14 mouse cellular contexts compared by ENCODE assay signal in the genomic region with DNA sequence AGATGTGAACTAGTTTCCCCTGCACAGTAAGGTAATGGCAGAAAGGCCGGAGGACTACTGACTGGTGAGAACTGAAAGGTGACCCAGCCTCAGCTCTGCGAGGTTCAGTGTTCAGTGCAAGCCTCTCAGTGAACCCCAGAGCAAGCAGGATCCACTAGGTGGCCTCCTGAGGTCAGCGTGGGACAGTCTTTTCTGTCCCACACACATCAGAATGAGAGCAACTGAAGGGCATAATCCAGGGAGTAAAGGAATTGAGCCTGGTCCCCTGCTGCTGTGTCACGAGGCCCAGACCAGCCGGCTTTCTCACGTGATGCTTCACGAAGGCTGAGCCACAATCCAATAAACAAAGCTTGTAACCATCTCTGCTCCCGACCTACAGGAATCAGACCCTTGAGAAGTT. TPM values are rescaled to one million over a fixed set of nuclear protein-coding genes. Genes with fewer than 3 reads are reported as not detected.
A peak's percentile ranks its signal among the peaks of the same experiment; 100 is the strongest.
DNase-seq lines count a peak whose midpoint lies in the region; ATAC-seq and TF ChIP-seq lines count a peak whose summit lies in the region.
"Had no signal": no experiment of that assay in that cellular context is flagged by ENCODE, and none has a peak within 500 bp of the region (broad histone marks: within the 10 kb centered on the region; RNA-seq: fewer than 3 reads in every experiment).

No protein-coding gene starts in this region.

- H3K9ac ChIP-seq in embryonic facial prominence, embryonic 13.5 days = 0 out of 2 replicates have a peak overlapping the region, but pooled peaks have one; percentile 2
- H3K9ac ChIP-seq in kidney, embryonic 14.5 days (ENCODE audit: low read depth, low read length) = no peak overlapping the region
- H3K9ac ChIP-seq in liver, adult 2 months (ENCODE audit: low read depth, low read length) = no peak overlapping the region
- H3K9ac ChIP-seq: hindbrain, embryonic 12.5 days; limb, embryonic 15.5 days had no signal

- no peak overlapping the region for H3K4me3 ChIP-seq in embryonic facial prominence, embryonic 13.5 days
- no peak overlapping the region for H3K4me3 ChIP-seq in embryonic facial prominence, embryonic 10.5 days
- H3K4me3 ChIP-seq in kidney, embryonic 14.5 days (ENCODE audit: low read length) = no peak overlapping the region
- H3K4me3 ChIP-seq in liver, adult 2 months (ENCODE audit: insufficient read depth, low read depth, low read length) = no peak overlapping the region
- H3K4me3 ChIP-seq: erythroblast, embryonic 14.5 days; hindbrain, embryonic 12.5 days; limb, embryonic 15.5 days had no signal

- no peaks in the 10 kb centered on the region for H3K36me3 ChIP-seq in embryonic facial prominence, embryonic 13.5 days
- no peaks in the 10 kb centered on the region for H3K36me3 ChIP-seq in embryonic facial prominence, embryonic 10.5 days (replicated peaks)
- no peaks in the 10 kb centered on the region for H3K36me3 ChIP-seq in kidney, embryonic 14.5 days (ENCODE audit: control insufficient read depth, insufficient read depth, low read length)
- H3K36me3 ChIP-seq in liver, adult 2 months (ENCODE audit: control insufficient read depth, insufficient read depth, low read length) = peaks cover 12% of the 10 kb centered on the region
- H3K36me3 ChIP-seq: hindbrain, embryonic 12.5 days had no signal

- no peak for ATAC-seq in embryonic facial prominence, embryonic 13.5 days (ENCODE audit: insufficient number of reproducible peaks, insufficient read depth, low FRiP score, low TSS enrichment, low read depth)
- ATAC-seq in kidney, embryonic 14.5 days (ENCODE audit: low FRiP score, low TSS enrichment) = no peak
- ATAC-seq: forebrain, embryonic 14.5 days; intestine, embryonic 16.5 days had no signal

- no peaks in the 10 kb centered on the region for H3K27me3 ChIP-seq in embryonic facial prominence, embryonic 13.5 days
- H3K27me3 ChIP-seq in embryonic facial prominence, embryonic 10.5 days (replicated peaks; ENCODE audit: low read depth, poor library complexity, severe bottlenecking) = no peaks in the 10 kb centered on the region
- H3K27me3 ChIP-seq in kidney, embryonic 14.5 days (ENCODE audit: control insufficient read depth, insufficient read depth, low read length) = no peaks in the 10 kb centered on the region
- H3K27me3 ChIP-seq in liver, adult 2 months (ENCODE audit: control insufficient read depth, insufficient read depth, low read length) = no peaks in the 10 kb centered on the region
- H3K27me3 ChIP-seq: hindbrain, embryonic 12.5 days; limb, embryonic 15.5 days had no signal

- 54% methylated on average over 8 of the region's 8 CpGs for WGBS in embryonic facial prominence, embryonic 13.5 days
- WGBS in embryonic facial prominence, embryonic 10.5 days = 56% methylated on average over 8 of the region's 8 CpGs
- WGBS in kidney, embryonic 14.5 days = 63% methylated on average over 8 of the region's 8 CpGs
- WGBS in liver, adult 2 months = 34% methylated on average over 8 of the region's 8 CpGs

- TF ChIP-seq CTCF in liver, adult 2 months (IDR thresholded peaks at IDR 0.05; ENCODE audit: low read depth, low read length) = peak; percentile 50; the same call in 1 of the 2 replicates

- DNase-seq in embryonic facial prominence, embryonic 10.5 days (ENCODE audit: low spot score) = no peak
- DNase-seq in kidney, adult 11 months = peak; percentile 51
- DNase-seq in liver, adult 2 months (ENCODE audit: extremely low read depth, low read depth, low spot score) = peak; percentile 62
- no peak for DNase-seq in liver
- peak; percentile 6 for DNase-seq in thymus, postnatal 14 days
- no peak for DNase-seq in thymus, postnatal 25 days

- peaks cover 13% of the 10 kb centered on the region for H3K4me1 ChIP-seq in embryonic facial prominence, embryonic 13.5 days
- H3K4me1 ChIP-seq in embryonic facial prominence, embryonic 10.5 days = peaks cover 15% of the 10 kb centered on the region
- no peaks in the 10 kb centered on the region for H3K4me1 ChIP-seq in kidney, embryonic 14.5 days (ENCODE audit: control insufficient read depth, insufficient read depth, low read length)
- peaks cover 8% of the 10 kb centered on the region for H3K4me1 ChIP-seq in liver, adult 2 months (ENCODE audit: control insufficient read depth, insufficient read depth, low read length)

- no peak for TF ChIP-seq POLR2A in liver, adult 2 months (IDR thresholded peaks at IDR 0.05; ENCODE audit: extremely low read depth, insufficient read depth, low read length)

- H3K9me3 ChIP-seq in embryonic facial prominence, embryonic 13.5 days = no peaks in the 10 kb centered on the region
- H3K9me3 ChIP-seq in embryonic facial prominence, embryonic 10.5 days = no peaks in the 10 kb centered on the region
- no peaks in the 10 kb centered on the region for H3K9me3 ChIP-seq in kidney, embryonic 14.5 days (ENCODE audit: control insufficient read depth, low read length)
- H3K9me3 ChIP-seq: hindbrain, embryonic 12.5 days; limb, embryonic 15.5 days had no signal

- no peak overlapping the region for H3K4me2 ChIP-seq in embryonic facial prominence, embryonic 13.5 days
- no peak overlapping the region for H3K4me2 ChIP-seq in kidney, embryonic 14.5 days (replicated peaks; ENCODE audit: low read depth, low read length)
- H3K4me2 ChIP-seq: hindbrain, embryonic 12.5 days; limb, embryonic 15.5 days had no signal

- no peaks in the 10 kb centered on the region for H3K79me2 ChIP-seq in liver, adult 2 months (ENCODE audit: control insufficient read depth, insufficient read depth, low read length)

- H3K27ac ChIP-seq in embryonic facial prominence, embryonic 13.5 days = no peak overlapping the region
- H3K27ac ChIP-seq in embryonic facial prominence, embryonic 10.5 days (replicated peaks) = no peak overlapping the region
- no peak overlapping the region for H3K27ac ChIP-seq in kidney, embryonic 14.5 days (ENCODE audit: low read depth, low read length)
- no peak overlapping the region; the same call in 1 of the 2 replicates for H3K27ac ChIP-seq in liver, adult 2 months (replicated peaks; ENCODE audit: insufficient read depth, low read depth, low read length)
- H3K27ac ChIP-seq: hindbrain, embryonic 12.5 days; limb, embryonic 15.5 days had no signal

RNA-seq across cellular contexts. Expression of a gene that starts 3.1 kb away (rescaled TPM):
- 22.0 and 29.4 TPM in 2 replicates for polyA plus RNA-seq in embryonic facial prominence, embryonic 13.5 days (2015; fragmentation: Nextera tagmentation; extraction: Ambion mirVana)
- polyA plus RNA-seq in embryonic facial prominence, embryonic 10.5 days (2016; fragmentation: Nextera tagmentation; extraction: Ambion mirVana) = 32.2 and 34.2 TPM in 2 replicates
- polyA plus RNA-seq in kidney, embryonic 14.5 days (2014; fragmentation: Nextera tagmentation; extraction: Ambion mirVana) = 25.5 and 33.1 TPM in 2 replicates
- 10.1 and 11.6 TPM in 2 replicates for total RNA-seq in liver, adult 2 months (2014; rRNA removed)
- polyA plus RNA-seq in liver, adult 2 months (2012; rRNA removed) = 18.3 and 19.6 TPM in 2 replicates

RNA-seq across cellular contexts. Expression of a gene that starts 13.1 kb away (rescaled TPM):
- polyA plus RNA-seq in embryonic facial prominence, embryonic 13.5 days (2015; fragmentation: Nextera tagmentation; extraction: Ambion mirVana) = 0.19 and 0.25 TPM in 2 replicates
- 0.04 TPM in 2 replicates for polyA plus RNA-seq in embryonic facial prominence, embryonic 10.5 days (2016; fragmentation: Nextera tagmentation; extraction: Ambion mirVana)
- 0.06 and 0.18 TPM in 2 replicates for polyA plus RNA-seq in kidney, embryonic 14.5 days (2014; fragmentation: Nextera tagmentation; extraction: Ambion mirVana)
- total RNA-seq in liver, adult 2 months (2014; rRNA removed) = under 0.01 and 0.09 TPM in 2 replicates
- 0.01 TPM in 2 replicates for polyA plus RNA-seq in liver, adult 2 months (2012; rRNA removed)
- total RNA-seq: megakaryocyte, adult 5-6 weeks had no signal
- polyA plus RNA-seq: erythroblast, embryonic 14.5 days; hindbrain, embryonic 12.5 days had no signal

RNA-seq across cellular contexts. Expression of a gene that starts 23.7 kb away (rescaled TPM):
- 7.3 and 7.4 TPM in 2 replicates for polyA plus RNA-seq in embryonic facial prominence, embryonic 13.5 days (2015; fragmentation: Nextera tagmentation; extraction: Ambion mirVana)
- 2.2 and 3.1 TPM in 2 replicates for polyA plus RNA-seq in embryonic facial prominence, embryonic 10.5 days (2016; fragmentation: Nextera tagmentation; extraction: Ambion mirVana)
- 4.3 and 6.4 TPM in 2 replicates for polyA plus RNA-seq in kidney, embryonic 14.5 days (2014; fragmentation: Nextera tagmentation; extraction: Ambion mirVana)
- total RNA-seq in liver, adult 2 months (2014; rRNA removed) = 52.4 and 59.5 TPM in 2 replicates
- polyA plus RNA-seq in liver, adult 2 months (2012; rRNA removed) = 19.1 and 37.2 TPM in 2 replicates

RNA-seq across cellular contexts. Expression of a gene that starts 51.1 kb away (rescaled TPM):
- 25.5 and 27.2 TPM in 2 replicates for polyA plus RNA-seq in embryonic facial prominence, embryonic 13.5 days (2015; fragmentation: Nextera tagmentation; extraction: Ambion mirVana)
- 53.2 and 54.3 TPM in 2 replicates for polyA plus RNA-seq in embryonic facial prominence, embryonic 10.5 days (2016; fragmentation: Nextera tagmentation; extraction: Ambion mirVana)
- polyA plus RNA-seq in kidney, embryonic 14.5 days (2014; fragmentation: Nextera tagmentation; extraction: Ambion mirVana) = 26.6 and 32.3 TPM in 2 replicates
- total RNA-seq in liver, adult 2 months (2014; rRNA removed) = 0.28 and 0.67 TPM in 2 replicates
- 0.33 and 0.55 TPM in 2 replicates for polyA plus RNA-seq in liver, adult 2 months (2012; rRNA removed)

Comparison
In these comparisons a context has a peak if more than half of its experiments do, and no peak if none do; other contexts are left out.
1. DNase-seq: peak in kidney, adult 11 months (single experiment), liver, adult 2 months (single experiment) and thymus, postnatal 14 days (single experiment); none in embryonic facial prominence, embryonic 10.5 days (single experiment), liver (single experiment) and thymus, postnatal 25 days (single experiment).